Mouse (Mus musculus): ENCODE results near the gene Rpl10l. TPM values are rescaled to one million over a fixed set of nuclear protein-coding genes. Genes with fewer than 3 reads are reported as not detected.

Rpl10l gene
- polyA plus RNA-seq (2015; fragmentation: Nextera tagmentation; extraction: Ambion mirVana), result not detected in 2 replicates

DNA sequence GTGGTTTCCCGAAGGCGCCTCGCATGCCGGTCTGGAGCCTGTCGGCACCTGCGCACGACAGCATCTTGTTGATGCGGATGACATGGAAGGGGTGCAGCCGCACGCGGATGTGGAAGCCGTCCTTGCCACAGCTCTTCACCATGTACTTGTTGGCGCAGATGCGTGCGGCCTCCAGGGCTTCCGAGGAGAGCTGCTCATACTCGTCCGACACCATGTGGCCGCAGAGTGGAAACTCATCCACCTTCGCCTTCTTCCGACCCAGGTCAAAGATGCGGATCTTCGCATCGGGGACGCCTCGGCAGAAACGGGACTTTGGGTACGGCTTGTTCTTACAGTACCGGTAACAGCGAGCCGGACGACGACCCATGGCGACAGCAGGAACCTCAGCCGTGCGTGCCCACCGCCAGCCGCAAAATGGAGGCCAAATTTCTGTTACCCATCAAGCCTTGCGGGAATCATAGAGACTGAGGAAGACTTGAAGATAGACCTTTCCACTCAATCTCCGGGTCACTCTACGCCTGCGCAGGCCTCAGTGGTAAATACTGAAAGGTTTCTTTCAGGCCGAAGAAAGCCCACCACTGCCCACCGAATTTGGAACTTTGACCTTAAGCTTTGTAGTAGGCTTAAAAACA is at the start of gene Rpl10l:
TSS of gene Rpl10l (minus strand) at position 411 of the 632 bp plus-strand sequence.

